Mouse (Mus musculus) embryonic facial prominence, embryonic 10.5 days (tissue): ENCODE results near the gene Spn. TPM values are rescaled to one million over a fixed set of nuclear protein-coding genes. Genes with fewer than 3 reads are reported as not detected.

Experiments
- DNase-seq: peaks from one replicate; pipeline ENCODE4 v3.0.0-alpha.2; 2017; ENCODE audit warnings: low spot score
- H3K27ac ChIP-seq: fragments of 300-500 bp; sonication (generic); replicated peaks from 2 replicates; pipeline ENCODE4 v1.5.1; 2016; ENCODE audit warnings: mild to moderate bottlenecking
- H3K27me3 ChIP-seq: fragments of 300-500 bp; sonication (generic); replicated peaks from 2 replicates; pipeline ENCODE4 v1.6.1; 2016; ENCODE audit warnings: low read depth, mild to moderate bottlenecking; ENCODE audit not compliant: poor library complexity, severe bottlenecking
- H3K36me3 ChIP-seq: fragments of 300-500 bp; sonication (generic); replicated peaks from 2 replicates; pipeline ENCODE4 v1.6.1; 2016; ENCODE audit warnings: mild to moderate bottlenecking, moderate library complexity
- H3K4me1 ChIP-seq: fragments of 300-500 bp; sonication (generic); 2 replicates; pipeline ENCODE4 v1.6.1; 2016
- H3K4me3 ChIP-seq: fragments of 300-500 bp; sonication (generic); 2 replicates; pipeline ENCODE4 v1.5.1; 2016; ENCODE audit warnings: mild to moderate bottlenecking, moderate library complexity
- H3K9me3 ChIP-seq: fragments of 300-500 bp; sonication (generic); 2 replicates; pipeline ENCODE4 v1.6.1; 2016; ENCODE audit warnings: mild to moderate bottlenecking
- WGBS: fragments of 180-500 bp; shearing (Covaris S2); methylation state at CpG from one replicate; pipeline ENCODE4 v1.1.7; 2016; 5-methylcytosine and 5-hydroxymethylcytosine counted together
- polyA plus RNA-seq: library from polyadenylated mRNA; unstranded; fragments of >200 nt; fragmentation: Nextera tagmentation; extraction: Ambion mirVana; gene quantifications from 2 replicates; pipeline ENCODE4 v1.2.1, GENCODE M21; 2016

The Spn gene
- polyA plus RNA-seq, 1 experiment from 2014 or later = 0.04 TPM

- no peaks in the 10 kb centered on the region for H3K27me3 ChIP-seq
- no peaks in the 10 kb centered on the region for H3K4me1 ChIP-seq
- H3K27ac ChIP-seq = no peak overlapping the region
- no peak for DNase-seq
- no peaks in the 10 kb centered on the region for H3K36me3 ChIP-seq
- H3K4me3 ChIP-seq = no peak overlapping the region
- 88% methylated on average over 22 of the region's 22 CpGs for WGBS
- H3K9me3 ChIP-seq = no peaks in the 10 kb centered on the region
Measured at GRCm38 (mm10) chr7:127136181-127137071, 1.2 kb downstream of the Spn start.

GRCm38 (mm10) chr7:127134821-127135447 lies 2.7 kb downstream of the Spn start:
- Histone ChIP-seq H3K9me3 (no peaks in the 10 kb centered on the region), H3K36me3 (no peaks in the 10 kb centered on the region), H3K4me3 (no peak overlapping the region), H3K27ac (no peak overlapping the region), H3K4me1 (no peaks in the 10 kb centered on the region), H3K27me3 (no peaks in the 10 kb centered on the region)
- 81% methylated on average over 11 of the region's 11 CpGs for WGBS
- no peak for DNase-seq

- DNase-seq = no peak
- H3K4me1 ChIP-seq = no peaks in the 10 kb centered on the region
- no peaks in the 10 kb centered on the region for H3K9me3 ChIP-seq
- 73% methylated on average over 5 of the region's 5 CpGs for WGBS
- no peak overlapping the region for H3K4me3 ChIP-seq
- no peaks in the 10 kb centered on the region for H3K36me3 ChIP-seq
- no peak overlapping the region for H3K27ac ChIP-seq
- H3K27me3 ChIP-seq = no peaks in the 10 kb centered on the region
Measured at GRCm38 (mm10) chr7:127133125-127133524, 4.5 kb downstream of the Spn start.

GRCm38 (mm10) chr7:127129638-127130037 lies 8.0 kb downstream of the Spn start:
- no peaks in the 10 kb centered on the region for H3K36me3 ChIP-seq
- no peak overlapping the region for H3K4me3 ChIP-seq
- no peak overlapping the region for H3K27ac ChIP-seq
- H3K4me1 ChIP-seq = no peaks in the 10 kb centered on the region
- DNase-seq = no peak
- H3K9me3 ChIP-seq = peaks cover 1% of the 10 kb centered on the region; the same call in 1 of the 2 replicates
- H3K27me3 ChIP-seq = no peaks in the 10 kb centered on the region
- 24% methylated on average over 4 of the region's 4 CpGs for WGBS

- peak; percentile 43 for DNase-seq
- H3K27ac ChIP-seq = peak within 1 kb of the TSS; percentile 36
- WGBS = 5% methylated on average over 7 of the region's 7 CpGs
- H3K36me3 ChIP-seq = no peaks in the 10 kb centered on the region
- H3K4me1 ChIP-seq = peaks cover 39% of the 10 kb centered on the region
- peaks cover 40% of the 10 kb centered on the region for H3K27me3 ChIP-seq
- H3K4me3 ChIP-seq = peak within 1 kb of the TSS; percentile 45
- H3K9me3 ChIP-seq = peaks cover 7% of the 10 kb centered on the region; the same call in 1 of the 2 replicates
Measured at GRCm38 (mm10) chr7:127121911-127122270, 15.7 kb downstream of the Spn start, which contains the start of gene Qprt. Qprt (minus strand) TSS chr7:127122226.

GRCm38 (mm10) chr7:127121061-127121910 lies 16.3 kb downstream of the Spn start:
- peak overlapping the region; percentile 36 for H3K27ac ChIP-seq
- H3K36me3 ChIP-seq = no peaks in the 10 kb centered on the region
- peaks cover 7% of the 10 kb centered on the region; the same call in 1 of the 2 replicates for H3K9me3 ChIP-seq
- DNase-seq = peak; percentile 41
- H3K4me1 ChIP-seq = peaks cover 42% of the 10 kb centered on the region
- H3K4me3 ChIP-seq = peak overlapping the region; percentile 45
- peaks cover 40% of the 10 kb centered on the region for H3K27me3 ChIP-seq
- 7% methylated on average over 21 of the region's 21 CpGs for WGBS

- Histone ChIP-seq H3K27ac (no peak overlapping the region; the same call in 1 of the 2 replicates), H3K4me1 (peaks cover 49% of the 10 kb centered on the region), H3K27me3 (peaks cover 40% of the 10 kb centered on the region), H3K4me3 (no peak overlapping the region), H3K9me3 (0 out of 2 replicates have a peak, but pooled peaks cover 3% of the 10 kb centered on the region), H3K36me3 (no peaks in the 10 kb centered on the region)
- WGBS = 46% methylated on average over 14 of the region's 14 CpGs
- DNase-seq = peak; percentile 49
Measured at GRCm38 (mm10) chr7:127118671-127119445, 18.8 kb downstream of the Spn start.

GRCm38 (mm10) chr7:127117948-127118347 lies 19.7 kb downstream of the Spn start:
- H3K36me3 ChIP-seq = no peaks in the 10 kb centered on the region
- WGBS = 45% methylated on average over 5 of the region's 5 CpGs
- no peak overlapping the region for H3K4me3 ChIP-seq
- no peaks in the 10 kb centered on the region for H3K9me3 ChIP-seq
- H3K4me1 ChIP-seq = peaks cover 58% of the 10 kb centered on the region
- peaks cover 36% of the 10 kb centered on the region for H3K27me3 ChIP-seq
- 0 out of 2 replicates have a peak overlapping the region, but pooled peaks have one; percentile 21 for H3K27ac ChIP-seq
- DNase-seq = no peak

- no peak for DNase-seq
- H3K27ac ChIP-seq = no peak overlapping the region
- peaks cover 20% of the 10 kb centered on the region for H3K27me3 ChIP-seq
- H3K4me3 ChIP-seq = no peak overlapping the region
- no peaks in the 10 kb centered on the region for H3K36me3 ChIP-seq
- 56% methylated on average over 11 of the region's 11 CpGs for WGBS
- H3K4me1 ChIP-seq = peaks cover 53% of the 10 kb centered on the region
- no peaks in the 10 kb centered on the region for H3K9me3 ChIP-seq
Measured at GRCm38 (mm10) chr7:127116331-127116935, 21.2 kb downstream of the Spn start.

GRCm38 (mm10) chr7:127114920-127115319 lies 22.7 kb downstream of the Spn start:
- DNase-seq = no peak

GRCm38 (mm10) chr7:127113614-127114259 lies 23.9 kb downstream of the Spn start:
- Histone ChIP-seq H3K9me3 (no peaks in the 10 kb centered on the region), H3K27ac (no peak overlapping the region), H3K27me3 (no peaks in the 10 kb centered on the region), H3K36me3 (no peaks in the 10 kb centered on the region), H3K4me3 (no peak overlapping the region), H3K4me1 (peaks cover 46% of the 10 kb centered on the region)
- 63% methylated on average over 12 of the region's 12 CpGs for WGBS
- no peak for DNase-seq

More at GRCm38 (mm10) chr7:127114920-127115319, 22.7 kb downstream of the Spn start:
- Histone ChIP-seq H3K27me3 (peaks cover 5% of the 10 kb centered on the region), H3K9me3 (no peaks in the 10 kb centered on the region), H3K36me3 (no peaks in the 10 kb centered on the region), H3K27ac (no peak overlapping the region), H3K4me3 (no peak overlapping the region), H3K4me1 (peaks cover 51% of the 10 kb centered on the region)
- 81% methylated on average over 11 of the region's 11 CpGs for WGBS
